Mouse (Mus musculus): ENCODE results near the gene Paqr5. TPM values are rescaled to one million over a fixed set of nuclear protein-coding genes. Genes with fewer than 3 reads are reported as not detected.
A peak's percentile ranks its signal among the peaks of the same experiment; 100 is the strongest.

The Paqr5 gene
- 0.25 and 0.43 TPM in 2 replicates for polyA plus RNA-seq (2015; fragmentation: Nextera tagmentation; extraction: Ambion mirVana)

DNA sequence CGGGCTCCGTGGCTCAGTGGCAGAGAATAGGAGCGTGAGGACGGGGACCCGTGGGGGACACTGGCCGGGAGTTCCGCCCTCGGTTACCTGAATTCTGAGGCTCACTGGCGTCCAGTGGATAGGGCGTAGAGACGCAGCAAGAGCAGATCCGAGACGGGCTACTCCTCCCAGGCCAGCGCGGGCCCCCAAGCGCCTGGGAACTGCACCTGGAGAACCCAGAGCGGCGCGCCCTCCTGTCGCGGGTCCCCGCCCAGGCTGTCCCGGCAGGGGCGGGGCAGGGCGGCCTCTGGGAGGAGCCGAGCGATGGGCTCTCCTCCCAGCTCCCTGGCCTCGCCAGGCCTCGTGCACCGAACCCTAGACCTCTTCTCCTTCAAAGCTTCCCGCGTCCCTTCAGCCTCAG lies at the start of gene Paqr5:
Gene Paqr5 (minus strand): TSS at position 257 of the 400 bp plus-strand sequence.
- Histone ChIP-seq H3K4me1 (replicated peaks; ENCODE audit: control insufficient read depth, insufficient read depth, low read length) (peaks cover 7% of the 10 kb centered on the region), H3K27me3 (replicated peaks; ENCODE audit: control insufficient read depth, insufficient read depth, low read length) (peaks cover 11% of the 10 kb centered on the region), H3K36me3 (ENCODE audit: control insufficient read depth, insufficient read depth) (no peaks in the 10 kb centered on the region), H3K9me3 (ENCODE audit: control insufficient read depth, low read length) (no peaks in the 10 kb centered on the region), H3K27ac (ENCODE audit: low read length) (no peak within 1 kb of the TSS), H3K9ac (replicated peaks; ENCODE audit: low read depth, low read length) (0 out of 2 replicates have a peak within 1 kb of the TSS, but pooled peaks have one; percentile 1), H3K4me3 (replicated peaks; ENCODE audit: low read length) (peak within 1 kb of the TSS; percentile 21), H3K4me2 (ENCODE audit: low read length) (peak within 1 kb of the TSS; percentile 54)
- no peak for ATAC-seq
- WGBS: 2% methylated on average over 30 of the region's 32 CpGs

- Histone ChIP-seq H3K36me3 (ENCODE audit: control insufficient read depth, insufficient read depth) (no peaks in the 10 kb centered on the region), H3K4me3 (replicated peaks; ENCODE audit: low read length) (no peak overlapping the region), H3K4me1 (replicated peaks; ENCODE audit: control insufficient read depth, insufficient read depth, low read length) (no peaks in the 10 kb centered on the region), H3K27me3 (replicated peaks; ENCODE audit: control insufficient read depth, insufficient read depth, low read length) (no peaks in the 10 kb centered on the region), H3K27ac (ENCODE audit: low read length) (no peak overlapping the region), H3K9ac (replicated peaks; ENCODE audit: low read depth, low read length) (no peak overlapping the region), H3K4me2 (ENCODE audit: low read length) (no peak overlapping the region), H3K9me3 (ENCODE audit: control insufficient read depth, low read length) (no peaks in the 10 kb centered on the region)
- 96% methylated on average over 3 of the region's 3 CpGs for WGBS
- ATAC-seq: no peak
Observed at GRCm38 (mm10) chr9:62062234-62062633, 35.6 kb upstream of the Paqr5 start.

DNA sequence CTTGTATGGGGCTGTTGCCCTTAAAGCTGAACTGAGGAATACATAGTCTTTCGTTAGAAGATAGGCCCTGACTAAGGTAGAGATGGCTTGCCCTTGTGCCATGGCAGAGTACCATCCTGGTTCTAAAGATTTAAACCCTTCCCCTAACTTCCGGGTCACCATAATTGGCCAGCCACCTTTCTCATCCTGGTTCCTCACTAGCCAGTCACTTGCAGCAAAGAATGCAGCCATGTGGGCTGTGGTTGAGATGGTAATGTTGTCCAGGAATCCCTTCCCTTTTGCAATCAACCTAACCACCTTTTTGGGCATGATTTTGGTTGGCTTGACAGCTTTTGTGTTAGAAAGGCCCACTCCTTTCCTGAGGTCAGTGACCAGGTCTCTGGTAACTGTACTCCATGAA lies 33.8 kb upstream of the Paqr5 start:
- H3K9ac ChIP-seq (replicated peaks; ENCODE audit: low read depth, low read length): no peak overlapping the region

DNA sequence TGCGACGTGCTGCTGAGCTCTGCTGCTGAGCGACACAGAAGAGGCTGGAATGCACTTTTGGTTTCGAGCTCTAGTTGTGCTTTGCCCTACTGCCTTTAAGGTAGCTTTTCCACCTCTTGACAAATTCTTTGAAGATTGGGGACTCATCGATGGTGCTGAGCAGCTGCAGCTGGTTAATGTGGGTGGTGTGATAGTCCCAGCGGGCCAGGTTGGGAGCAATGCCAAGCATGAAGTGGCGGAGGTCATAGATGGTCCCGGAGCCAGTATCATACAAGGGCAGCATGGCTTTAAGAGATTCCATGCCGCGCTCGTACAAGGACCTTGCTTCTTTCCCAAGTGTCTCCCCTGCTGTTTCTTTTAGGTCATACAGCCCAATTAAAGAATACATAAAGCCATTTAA lies 33.3 kb upstream of the Paqr5 start:
- no peak for ATAC-seq
- WGBS: 82% methylated on average over 11 of the region's 11 CpGs
- no peak overlapping the region for H3K4me3 ChIP-seq (replicated peaks; ENCODE audit: low read length)

More for the DNA sequence above, 33.8 kb upstream of the Paqr5 start:
- Histone ChIP-seq H3K4me1 (replicated peaks; ENCODE audit: control insufficient read depth, insufficient read depth, low read length) (no peaks in the 10 kb centered on the region), H3K4me2 (ENCODE audit: low read length) (no peak overlapping the region), H3K9me3 (ENCODE audit: control insufficient read depth, low read length) (no peaks in the 10 kb centered on the region), H3K4me3 (replicated peaks; ENCODE audit: low read length) (no peak overlapping the region), H3K36me3 (ENCODE audit: control insufficient read depth, insufficient read depth) (no peaks in the 10 kb centered on the region), H3K27ac (ENCODE audit: low read length) (no peak overlapping the region), H3K27me3 (replicated peaks; ENCODE audit: control insufficient read depth, insufficient read depth, low read length) (no peaks in the 10 kb centered on the region)
- 93% methylated on average over 2 of the region's 2 CpGs for WGBS
- no peak for ATAC-seq

GRCm38 (mm10) chr9:62057881-62058506 lies 31.3 kb upstream of the Paqr5 start:
- ATAC-seq: no peak
- Histone ChIP-seq H3K4me3 (replicated peaks; ENCODE audit: low read length) (no peak overlapping the region), H3K9me3 (ENCODE audit: control insufficient read depth, low read length) (no peaks in the 10 kb centered on the region), H3K36me3 (ENCODE audit: control insufficient read depth, insufficient read depth) (no peaks in the 10 kb centered on the region), H3K4me2 (ENCODE audit: low read length) (no peak overlapping the region), H3K4me1 (replicated peaks; ENCODE audit: control insufficient read depth, insufficient read depth, low read length) (no peaks in the 10 kb centered on the region), H3K9ac (replicated peaks; ENCODE audit: low read depth, low read length) (no peak overlapping the region), H3K27me3 (replicated peaks; ENCODE audit: control insufficient read depth, insufficient read depth, low read length) (no peaks in the 10 kb centered on the region), H3K27ac (ENCODE audit: low read length) (no peak overlapping the region)
- WGBS: 86% methylated on average over 7 of the region's 7 CpGs

More for the DNA sequence above, 33.3 kb upstream of the Paqr5 start:
- Histone ChIP-seq H3K27ac (ENCODE audit: low read length) (no peak overlapping the region), H3K36me3 (ENCODE audit: control insufficient read depth, insufficient read depth) (no peaks in the 10 kb centered on the region), H3K4me1 (replicated peaks; ENCODE audit: control insufficient read depth, insufficient read depth, low read length) (no peaks in the 10 kb centered on the region), H3K27me3 (replicated peaks; ENCODE audit: control insufficient read depth, insufficient read depth, low read length) (no peaks in the 10 kb centered on the region), H3K9ac (replicated peaks; ENCODE audit: low read depth, low read length) (no peak overlapping the region), H3K4me2 (ENCODE audit: low read length) (no peak overlapping the region), H3K9me3 (ENCODE audit: control insufficient read depth, low read length) (no peaks in the 10 kb centered on the region)

- no peak overlapping the region for H3K4me2 ChIP-seq (ENCODE audit: low read length)
- WGBS: 90% methylated on average over 2 of the region's 2 CpGs
- no peaks in the 10 kb centered on the region for H3K36me3 ChIP-seq (ENCODE audit: control insufficient read depth, insufficient read depth)
- no peaks in the 10 kb centered on the region for H3K27me3 ChIP-seq (replicated peaks; ENCODE audit: control insufficient read depth, insufficient read depth, low read length)
- no peaks in the 10 kb centered on the region for H3K4me1 ChIP-seq (replicated peaks; ENCODE audit: control insufficient read depth, insufficient read depth, low read length)
- no peak overlapping the region for H3K9ac ChIP-seq (replicated peaks; ENCODE audit: low read depth, low read length)
- no peaks in the 10 kb centered on the region for H3K9me3 ChIP-seq (ENCODE audit: control insufficient read depth, low read length)
- H3K4me3 ChIP-seq (replicated peaks; ENCODE audit: low read length): no peak overlapping the region
- H3K27ac ChIP-seq (ENCODE audit: low read length): no peak overlapping the region
- no peak for ATAC-seq
Observed at GRCm38 (mm10) chr9:62056206-62056605, 29.6 kb upstream of the Paqr5 start.

- Histone ChIP-seq H3K36me3 (ENCODE audit: control insufficient read depth, insufficient read depth) (no peaks in the 10 kb centered on the region), H3K9ac (replicated peaks; ENCODE audit: low read depth, low read length) (no peak overlapping the region), H3K27ac (ENCODE audit: low read length) (no peak overlapping the region), H3K4me1 (replicated peaks; ENCODE audit: control insufficient read depth, insufficient read depth, low read length) (no peaks in the 10 kb centered on the region), H3K4me2 (ENCODE audit: low read length) (no peak overlapping the region), H3K4me3 (replicated peaks; ENCODE audit: low read length) (no peak overlapping the region), H3K27me3 (replicated peaks; ENCODE audit: control insufficient read depth, insufficient read depth, low read length) (no peaks in the 10 kb centered on the region), H3K9me3 (ENCODE audit: control insufficient read depth, low read length) (no peaks in the 10 kb centered on the region)
- whole genome bisulfite sequencing: 43% methylated on average over 4 of the region's 4 CpGs
- no peak for ATAC-seq
Observed at GRCm38 (mm10) chr9:62050801-62051200, 24.1 kb upstream of the Paqr5 start.

- no peak overlapping the region for H3K4me2 ChIP-seq (ENCODE audit: low read length)
- ATAC-seq: no peak
- WGBS: 76% methylated on average over 8 of the region's 8 CpGs
- no peaks in the 10 kb centered on the region for H3K36me3 ChIP-seq (ENCODE audit: control insufficient read depth, insufficient read depth)
- H3K9ac ChIP-seq (replicated peaks; ENCODE audit: low read depth, low read length): no peak overlapping the region
- H3K4me3 ChIP-seq (replicated peaks; ENCODE audit: low read length): no peak overlapping the region
- no peaks in the 10 kb centered on the region for H3K4me1 ChIP-seq (replicated peaks; ENCODE audit: control insufficient read depth, insufficient read depth, low read length)
- H3K27me3 ChIP-seq (replicated peaks; ENCODE audit: control insufficient read depth, insufficient read depth, low read length): no peaks in the 10 kb centered on the region
- H3K27ac ChIP-seq (ENCODE audit: low read length): no peak overlapping the region
- no peaks in the 10 kb centered on the region for H3K9me3 ChIP-seq (ENCODE audit: control insufficient read depth, low read length)
Observed at GRCm38 (mm10) chr9:62049166-62049565, 22.5 kb upstream of the Paqr5 start.

DNA sequence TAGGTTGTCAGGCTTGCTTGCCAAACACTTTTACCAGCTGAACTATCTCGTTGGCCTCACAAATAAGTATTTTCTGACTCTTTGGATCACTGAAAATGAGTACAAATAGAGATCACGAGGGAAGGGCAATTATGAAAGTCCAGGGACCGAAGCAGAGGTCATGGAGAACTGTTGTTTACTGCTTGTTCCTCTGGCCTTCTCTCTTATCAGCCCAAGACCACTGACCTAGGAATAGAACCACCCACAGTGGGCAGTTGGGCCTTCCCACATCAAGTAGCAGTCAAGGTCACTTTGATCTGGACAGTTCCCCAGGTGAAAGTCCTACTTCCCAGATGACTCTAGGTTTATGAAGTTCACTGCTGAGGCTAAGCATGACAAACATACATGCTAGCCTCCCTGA lies 15.5 kb upstream of the Paqr5 start:
- no peak overlapping the region for H3K9ac ChIP-seq (replicated peaks; ENCODE audit: low read depth, low read length)
- H3K4me1 ChIP-seq (replicated peaks; ENCODE audit: control insufficient read depth, insufficient read depth, low read length): no peaks in the 10 kb centered on the region
- WGBS: 86% methylated on average over 3 of the region's 3 CpGs
- ATAC-seq: no peak
- no peak overlapping the region for H3K4me3 ChIP-seq (replicated peaks; ENCODE audit: low read length)
- no peak overlapping the region for H3K4me2 ChIP-seq (ENCODE audit: low read length)
- H3K27me3 ChIP-seq (replicated peaks; ENCODE audit: control insufficient read depth, insufficient read depth, low read length): no peaks in the 10 kb centered on the region
- no peaks in the 10 kb centered on the region for H3K9me3 ChIP-seq (ENCODE audit: control insufficient read depth, low read length)
- no peak overlapping the region for H3K27ac ChIP-seq (ENCODE audit: low read length)
- H3K36me3 ChIP-seq (ENCODE audit: control insufficient read depth, insufficient read depth): no peaks in the 10 kb centered on the region

Data from forebrain, embryonic 16.5 days (tissue).